Comparison of ENCODE assay signal across 8 mouse cellular contexts in the genomic region with DNA sequence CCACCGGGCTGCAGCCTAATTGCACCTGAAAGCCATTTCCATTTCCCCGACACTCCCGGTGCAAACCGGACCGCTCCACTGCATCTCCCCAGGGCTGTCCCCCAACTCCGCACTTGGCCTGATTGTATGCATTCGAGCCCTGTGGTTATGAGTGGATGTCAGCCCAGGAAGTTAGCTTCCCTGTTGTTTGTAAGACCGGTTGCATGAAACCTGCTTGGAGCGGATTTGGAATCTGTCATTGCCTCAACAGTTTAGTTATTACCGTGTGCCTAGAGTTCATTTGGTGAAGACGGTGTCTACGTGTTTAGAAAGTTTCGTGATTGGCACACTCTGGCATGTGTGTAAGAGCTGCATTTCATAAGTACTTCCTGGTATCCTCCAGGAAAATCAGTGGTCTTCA. TPM values are rescaled to one million over a fixed set of nuclear protein-coding genes. Genes with fewer than 3 reads are reported as not detected.
A peak's percentile ranks its signal among the peaks of the same experiment; 100 is the strongest.
DNase-seq lines count a peak whose midpoint lies in the region; ATAC-seq and TF ChIP-seq lines count a peak whose summit lies in the region.

No protein-coding gene starts in this region.

- H3K4me3 ChIP-seq in kidney, embryonic 14.5 days (ENCODE audit: low read length): peak overlapping the region; percentile 84
- H3K4me3 ChIP-seq in embryonic fibroblast, embryonic 13.5 days (ENCODE audit: insufficient read depth, low read length): peak overlapping the region; percentile 80
- peak overlapping the region; percentile 77 for H3K4me3 ChIP-seq in limb, embryonic 11.5 days (ENCODE audit: low read depth, low read length)
- peak overlapping the region; percentile 79 for H3K4me3 ChIP-seq in neural tube, embryonic 12.5 days

- H3K9ac ChIP-seq in kidney, embryonic 14.5 days (ENCODE audit: low read depth, low read length): peak overlapping the region; percentile 88
- H3K9ac ChIP-seq in limb, embryonic 11.5 days (ENCODE audit: low read length): peak overlapping the region; percentile 82
- H3K9ac ChIP-seq in neural tube, embryonic 12.5 days: peak overlapping the region; percentile 85

- H3K9me3 ChIP-seq in kidney, embryonic 14.5 days (ENCODE audit: control insufficient read depth, low read length): peaks cover 3% of the 10 kb centered on the region; the same call in 1 of the 2 replicates
- no peaks in the 10 kb centered on the region for H3K9me3 ChIP-seq in limb, embryonic 11.5 days (ENCODE audit: control insufficient read depth, low read length)
- no peaks in the 10 kb centered on the region for H3K9me3 ChIP-seq in neural tube, embryonic 12.5 days

- TF ChIP-seq CTCF in embryonic fibroblast, embryonic 13.5 days (IDR thresholded peaks at IDR 0.05; ENCODE audit: borderline replicate concordance, insufficient read depth, low read length): no peak

- H3K4me2 ChIP-seq in kidney, embryonic 14.5 days (replicated peaks; ENCODE audit: low read depth, low read length): peak overlapping the region; percentile 63
- H3K4me2 ChIP-seq in limb, embryonic 11.5 days (ENCODE audit: low read depth, severe bottlenecking): peak overlapping the region; percentile 68
- H3K4me2 ChIP-seq in neural tube, embryonic 12.5 days (replicated peaks): peak overlapping the region; percentile 94

- under 1% methylated on average over 13 of the region's 13 CpGs for WGBS in kidney, embryonic 14.5 days
- 3% methylated on average over 13 of the region's 13 CpGs for WGBS in limb, embryonic 11.5 days
- under 1% methylated on average over 13 of the region's 13 CpGs for WGBS in neural tube, embryonic 12.5 days

- DNase-seq in kidney, adult 8-10 months: no peak
- DNase-seq in NIH3T3 (ENCODE audit: low read depth): peak; percentile 48
- DNase-seq in limb, embryonic 11.5 days (ENCODE audit: low spot score): no peak
- no peak for DNase-seq in retina, postnatal 1 day
- no peak for DNase-seq in thymus, postnatal 25 days

- peak; percentile 26 for ATAC-seq in kidney, embryonic 14.5 days (ENCODE audit: low FRiP score, low TSS enrichment)
- ATAC-seq in limb, embryonic 11.5 days (ENCODE audit: insufficient number of reproducible peaks, low FRiP score, low TSS enrichment, low read depth): 0 out of 2 replicates have a peak, but pooled peaks have one; percentile 33
- peak; percentile 30 for ATAC-seq in neural tube, embryonic 12.5 days (ENCODE audit: low FRiP score, low read depth)

- H3K36me3 ChIP-seq in kidney, embryonic 14.5 days (ENCODE audit: control insufficient read depth, insufficient read depth, low read length): peaks cover 28% of the 10 kb centered on the region
- H3K36me3 ChIP-seq in limb, embryonic 11.5 days (ENCODE audit: control insufficient read depth, insufficient read depth, low read length): peaks cover 9% of the 10 kb centered on the region; the same call in 1 of the 2 replicates
- H3K36me3 ChIP-seq in neural tube, embryonic 12.5 days: peaks cover 18% of the 10 kb centered on the region

- H3K4me1 ChIP-seq in kidney, embryonic 14.5 days (ENCODE audit: control insufficient read depth, insufficient read depth, low read length): peaks cover 2% of the 10 kb centered on the region; the same call in 1 of the 2 replicates
- peaks cover 2% of the 10 kb centered on the region; the same call in 1 of the 2 replicates for H3K4me1 ChIP-seq in embryonic fibroblast, embryonic 13.5 days (ENCODE audit: control insufficient read depth, insufficient read depth, low read length)
- no peaks in the 10 kb centered on the region for H3K4me1 ChIP-seq in limb, embryonic 11.5 days (ENCODE audit: control insufficient read depth, insufficient read depth, low read length)
- H3K4me1 ChIP-seq in neural tube, embryonic 12.5 days: no peaks in the 10 kb centered on the region; the same call in 1 of the 2 replicates

- H3K27me3 ChIP-seq in kidney, embryonic 14.5 days (ENCODE audit: control insufficient read depth, insufficient read depth, low read length): peaks cover 4% of the 10 kb centered on the region; the same call in 1 of the 2 replicates
- H3K27me3 ChIP-seq in limb, embryonic 11.5 days (ENCODE audit: control insufficient read depth, insufficient read depth, low read length): no peaks in the 10 kb centered on the region
- H3K27me3 ChIP-seq in neural tube, embryonic 12.5 days (replicated peaks): no peaks in the 10 kb centered on the region

- TF ChIP-seq POLR2A in embryonic fibroblast, embryonic 13.5 days (IDR thresholded peaks at IDR 0.05; ENCODE audit: low read depth, low read length): 0 out of 2 replicates have a peak, but pooled peaks have one; percentile 21

- H3K27ac ChIP-seq in kidney, embryonic 14.5 days (ENCODE audit: low read depth, low read length): peak overlapping the region; percentile 67; the same call in 1 of the 2 replicates
- 0 out of 2 replicates have a peak overlapping the region, but pooled peaks have one; percentile 16 for H3K27ac ChIP-seq in embryonic fibroblast, embryonic 13.5 days (ENCODE audit: insufficient read depth, low read length)
- H3K27ac ChIP-seq in limb, embryonic 11.5 days (replicated peaks; ENCODE audit: low read depth, low read length): no peak overlapping the region
- no peak overlapping the region; the same call in 1 of the 2 replicates for H3K27ac ChIP-seq in neural tube, embryonic 12.5 days

RNA-seq across cellular contexts. Expression of gene Gpr180, which starts 0.5 kb away (rescaled TPM):
- 41.3 and 55.5 TPM in 2 replicates for polyA plus RNA-seq in kidney, embryonic 14.5 days (2014; fragmentation: Nextera tagmentation; extraction: Ambion mirVana)
- 36.4 and 38.2 TPM in 2 replicates for polyA plus RNA-seq in embryonic fibroblast, embryonic 13.5 days (2011; ENCODE audit: insufficient read length, low read depth, missing spikeins)
- 50.0 and 53.3 TPM in 2 replicates for polyA plus RNA-seq in limb, embryonic 11.5 days (2014; fragmentation: Nextera tagmentation; extraction: Ambion mirVana)
- 38.9 and 39.0 TPM in 2 replicates for polyA plus RNA-seq in neural tube, embryonic 12.5 days (2016; fragmentation: Nextera tagmentation; extraction: Ambion mirVana)

RNA-seq across cellular contexts. Expression of gene Tgds, which starts 4.9 kb away (rescaled TPM):
- 33.0 and 35.3 TPM in 2 replicates for polyA plus RNA-seq in kidney, embryonic 14.5 days (2014; fragmentation: Nextera tagmentation; extraction: Ambion mirVana)
- polyA plus RNA-seq in embryonic fibroblast, embryonic 13.5 days (2011; ENCODE audit: insufficient read length, low read depth, missing spikeins): 38.8 TPM in 2 replicates
- 37.0 and 38.7 TPM in 2 replicates for polyA plus RNA-seq in limb, embryonic 11.5 days (2014; fragmentation: Nextera tagmentation; extraction: Ambion mirVana)
- 26.3 and 27.8 TPM in 2 replicates for polyA plus RNA-seq in neural tube, embryonic 12.5 days (2016; fragmentation: Nextera tagmentation; extraction: Ambion mirVana)

Comparison
In these comparisons a context has a peak if more than half of its experiments do, and no peak if none do; other contexts are left out.
1. H3K27ac ChIP-seq: peak in kidney, embryonic 14.5 days (single experiment) and embryonic fibroblast, embryonic 13.5 days (single experiment); none in limb, embryonic 11.5 days (single experiment) and neural tube, embryonic 12.5 days (single experiment).
2. Peak in every context shown above with its lines, with median percentiles within 50 percentile points of each other: ATAC-seq, H3K4me2 ChIP-seq, H3K4me3 ChIP-seq and H3K9ac ChIP-seq.